Mouse (Mus musculus): Measurements from ENCODE around the gene Gemin4. TPM values are rescaled to one million over a fixed set of nuclear protein-coding genes. Genes with fewer than 3 reads are reported as not detected.
A peak's percentile ranks its signal among the peaks of the same experiment; 100 is the strongest.

The Gemin4 gene
- 2.9 TPM in 1 of 2 replicates, not detected in the other for total RNA-seq (2015; ENCODE audit: low replicate concordance)
- 0.42 TPM in 1 of 2 replicates, not detected in the other for total RNA-seq (2017; ENCODE audit: low replicate concordance)

- peak; percentile 98 for ATAC-seq (replicated peaks; ENCODE audit: low FRiP score, poor library complexity, severe bottlenecking)
These were observed at the start of gene Gemin4, which contains the start of gene Dbil5 for GRCm38 (mm10) chr11:76217390-76217800. TSS of gene Gemin4 (minus strand) at chr11:76217664. TSS of gene Dbil5 (plus strand) at chr11:76217608.

GRCm38 (mm10) chr11:76262611-76263351 lies 45.3 kb upstream of the Gemin4 start:
- no peak for ATAC-seq (replicated peaks; ENCODE audit: low FRiP score, poor library complexity, severe bottlenecking)

GRCm38 (mm10) chr11:76261224-76261623 lies 43.8 kb upstream of the Gemin4 start:
- ATAC-seq (replicated peaks; ENCODE audit: low FRiP score, poor library complexity, severe bottlenecking) = no peak

GRCm38 (mm10) chr11:76260208-76261050 lies 43.0 kb upstream of the Gemin4 start:
- ATAC-seq (replicated peaks; ENCODE audit: low FRiP score, poor library complexity, severe bottlenecking) = no peak

- no peak for ATAC-seq (replicated peaks; ENCODE audit: low FRiP score, poor library complexity, severe bottlenecking)
These were observed 41.0 kb upstream of the Gemin4 start for GRCm38 (mm10) chr11:76258511-76258910.

- no peak for ATAC-seq (replicated peaks; ENCODE audit: low FRiP score, poor library complexity, severe bottlenecking)
These were observed 39.9 kb upstream of the Gemin4 start for GRCm38 (mm10) chr11:76257386-76257785.

GRCm38 (mm10) chr11:76256129-76256528 lies 38.7 kb upstream of the Gemin4 start:
- no peak for ATAC-seq (replicated peaks; ENCODE audit: low FRiP score, poor library complexity, severe bottlenecking)

- ATAC-seq (replicated peaks; ENCODE audit: low FRiP score, poor library complexity, severe bottlenecking) = no peak
These were observed 38.1 kb upstream of the Gemin4 start for GRCm38 (mm10) chr11:76255431-76256001.

- no peak for ATAC-seq (replicated peaks; ENCODE audit: low FRiP score, poor library complexity, severe bottlenecking)
These were observed 36.4 kb upstream of the Gemin4 start for GRCm38 (mm10) chr11:76253918-76254264.

- peak; percentile 86 for ATAC-seq (replicated peaks; ENCODE audit: low FRiP score, poor library complexity, severe bottlenecking)
These were observed 35.9 kb upstream of the Gemin4 start for GRCm38 (mm10) chr11:76253145-76253917.

- ATAC-seq (replicated peaks; ENCODE audit: low FRiP score, poor library complexity, severe bottlenecking) = no peak
These were observed 34.6 kb upstream of the Gemin4 start for GRCm38 (mm10) chr11:76252036-76252435.

GRCm38 (mm10) chr11:76247239-76247638 lies 29.8 kb upstream of the Gemin4 start:
- no peak for ATAC-seq (replicated peaks; ENCODE audit: low FRiP score, poor library complexity, severe bottlenecking)

GRCm38 (mm10) chr11:76246439-76246838 lies 29.0 kb upstream of the Gemin4 start:
- no peak for ATAC-seq (replicated peaks; ENCODE audit: low FRiP score, poor library complexity, severe bottlenecking)

GRCm38 (mm10) chr11:76243811-76244546 lies 26.5 kb upstream of the Gemin4 start:
- no peak; the same call in 1 of the 2 replicates for ATAC-seq (replicated peaks; ENCODE audit: low FRiP score, poor library complexity, severe bottlenecking)

- ATAC-seq (replicated peaks; ENCODE audit: low FRiP score, poor library complexity, severe bottlenecking) = peak; percentile 98
These were observed 25.7 kb upstream of the Gemin4 start, which contains the start of the genes Mrm3 and Glod4 for GRCm38 (mm10) chr11:76242901-76243810. TSS of gene Mrm3 (plus strand) at chr11:76243715. TSS of gene Glod4 (minus strand) at chr11:76243725.

- no peak for ATAC-seq (replicated peaks; ENCODE audit: low FRiP score, poor library complexity, severe bottlenecking)
These were observed 22.3 kb upstream of the Gemin4 start for GRCm38 (mm10) chr11:76239750-76240149.

- no peak for ATAC-seq (replicated peaks; ENCODE audit: low FRiP score, poor library complexity, severe bottlenecking)
These were observed 18.7 kb upstream of the Gemin4 start for GRCm38 (mm10) chr11:76236136-76236535.

- no peak for ATAC-seq (replicated peaks; ENCODE audit: low FRiP score, poor library complexity, severe bottlenecking)
These were observed 7.6 kb upstream of the Gemin4 start for GRCm38 (mm10) chr11:76225051-76225450.
